Mouse (Mus musculus) ZHBTc4 (cell line): Measurements from ENCODE around the gene Wdr17.
A peak's percentile ranks its signal among the peaks of the same experiment; 100 is the strongest.

Experiments
- DNase-seq: peaks from one replicate; pipeline ENCODE4 v3.0.0-alpha.2; 2011; ENCODE audit warnings: low read depth, low spot score

Gene Wdr17

DNA sequence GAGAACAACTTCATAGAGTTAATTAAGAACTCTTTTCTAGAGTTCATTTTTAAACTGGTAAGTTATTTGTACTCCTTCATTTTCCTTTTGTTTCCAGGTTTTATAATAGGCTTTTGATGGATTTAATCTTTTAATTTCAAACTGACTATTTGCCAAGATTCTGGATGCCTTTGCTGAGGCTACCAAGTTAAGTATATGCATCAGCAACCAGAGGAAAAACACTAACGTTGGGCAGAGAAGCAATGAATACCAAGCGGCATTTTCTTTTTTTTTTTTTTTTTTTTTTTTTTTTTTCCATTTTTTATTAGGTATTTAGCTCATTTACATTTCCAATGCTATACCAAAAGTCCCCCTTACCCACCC lies 94.3 kb downstream of the Wdr17 start:
- no peak for DNase-seq

DNA sequence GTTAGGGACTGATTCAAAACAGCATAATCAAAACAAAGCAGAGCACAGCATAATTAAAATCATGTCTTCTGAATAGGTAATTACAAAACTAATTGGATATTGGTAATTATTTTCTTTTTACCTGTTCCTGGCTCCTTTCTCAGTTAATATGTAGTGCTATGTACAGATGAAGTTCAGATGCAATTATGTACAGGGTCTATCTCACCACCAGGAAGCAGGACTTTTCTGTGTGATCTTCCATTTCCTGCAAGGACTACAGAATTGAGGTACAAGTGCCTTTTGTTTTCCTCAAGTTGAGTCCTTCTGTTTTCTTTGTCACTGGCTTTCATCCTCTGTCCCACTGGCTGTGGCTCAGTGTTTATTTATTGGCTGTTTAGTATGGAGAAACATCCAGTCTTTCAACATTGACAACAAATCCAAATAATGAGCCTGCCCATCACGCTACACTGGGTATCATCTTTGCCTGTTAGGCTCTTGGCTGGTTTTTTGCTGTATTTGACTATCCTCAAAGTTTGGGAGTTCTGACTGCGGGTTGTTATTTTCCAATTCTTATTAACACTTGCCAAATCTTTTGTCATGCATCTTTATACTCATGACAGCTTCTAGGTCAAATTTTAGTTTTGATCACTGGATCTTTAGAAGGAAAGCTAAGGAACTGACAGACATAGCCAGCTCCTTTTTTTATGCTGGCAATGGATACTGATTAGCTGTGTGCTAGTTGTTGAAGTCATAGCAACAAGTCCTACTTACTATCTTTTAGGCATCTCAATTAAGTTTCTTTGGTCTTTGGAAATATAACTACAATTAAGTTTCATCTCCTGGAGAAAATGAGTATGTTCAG lies 94.9 kb downstream of the Wdr17 start:
- no peak for DNase-seq

DNA sequence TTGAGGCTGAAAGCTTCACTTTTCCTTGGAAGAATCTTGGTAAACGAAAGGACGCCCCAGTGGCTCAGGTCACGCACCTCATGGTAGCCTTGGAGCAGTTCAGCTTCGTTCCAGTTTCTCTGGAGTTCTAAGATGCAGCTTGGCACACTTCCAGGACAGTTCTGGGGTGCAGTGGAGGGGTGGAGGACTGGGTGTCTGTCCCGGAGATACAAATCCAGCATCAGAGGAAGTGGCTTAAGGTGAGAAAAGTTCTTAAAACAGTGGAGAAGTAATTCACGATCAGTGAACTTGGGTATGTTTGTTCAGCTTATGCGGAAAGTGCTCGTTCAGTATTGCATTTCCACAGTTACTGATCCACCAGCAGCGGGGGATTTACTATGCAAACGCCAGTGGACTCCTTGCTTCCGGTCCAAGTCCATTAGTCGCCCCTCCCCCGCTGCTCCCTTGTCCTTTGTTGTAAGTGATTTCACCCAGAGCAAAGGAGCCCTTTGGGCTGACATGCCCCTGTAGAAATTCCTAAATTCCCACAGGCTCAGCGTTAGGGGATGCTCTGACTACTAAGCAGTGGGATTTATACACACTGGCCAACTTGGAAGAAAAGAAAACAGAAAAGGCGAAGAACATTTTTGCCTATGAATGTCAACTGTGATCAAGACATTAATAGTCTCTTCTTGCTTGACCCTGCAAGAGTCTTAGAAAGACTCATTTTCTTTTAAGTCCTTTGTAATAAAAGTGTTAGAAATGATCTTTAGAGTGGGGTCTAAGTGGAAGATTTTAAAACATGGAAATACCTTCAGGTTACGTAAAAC lies 106.6 kb downstream of the Wdr17 start:
- peak; percentile 24 for DNase-seq

DNA sequence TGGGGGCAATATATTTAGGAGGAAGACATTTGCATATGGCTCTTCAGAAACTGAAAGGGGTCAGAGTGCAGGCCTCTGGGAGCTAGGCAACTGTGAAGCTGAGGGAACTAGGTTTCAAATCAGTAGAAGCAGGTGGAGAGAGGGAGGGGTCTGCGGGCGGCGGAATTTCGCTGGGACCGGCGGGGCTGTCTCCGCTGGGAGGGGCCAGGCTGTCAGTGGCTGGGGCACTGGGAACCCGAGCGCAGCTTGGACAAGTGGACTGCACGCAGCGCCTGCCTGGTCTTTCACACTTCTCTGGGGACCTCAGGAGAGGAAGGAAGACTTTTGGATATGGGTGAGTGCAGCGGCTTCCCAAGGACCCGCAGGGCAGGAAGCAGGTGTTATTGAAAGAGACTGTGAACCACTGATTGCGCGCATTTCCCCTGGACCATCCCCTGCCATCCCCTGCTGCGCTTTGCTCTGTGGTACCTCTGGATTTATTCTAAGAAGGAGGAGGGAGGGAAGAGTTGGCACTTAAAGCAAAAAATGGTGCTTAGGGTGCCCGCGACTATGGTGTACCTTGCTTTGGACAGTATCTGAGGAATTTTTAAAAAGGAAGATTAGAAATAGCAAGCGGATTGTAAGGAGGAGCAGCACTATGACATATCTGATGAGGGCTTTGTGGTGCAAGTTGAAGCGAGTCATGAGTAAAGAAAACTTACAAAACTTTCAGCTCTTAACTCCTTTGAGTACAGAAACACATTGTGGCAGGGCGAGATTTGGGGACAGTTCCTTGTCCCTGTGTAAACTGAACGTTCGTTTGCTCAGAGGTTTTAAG lies 107.5 kb downstream of the Wdr17 start:
- peak; percentile 43 for DNase-seq

DNA sequence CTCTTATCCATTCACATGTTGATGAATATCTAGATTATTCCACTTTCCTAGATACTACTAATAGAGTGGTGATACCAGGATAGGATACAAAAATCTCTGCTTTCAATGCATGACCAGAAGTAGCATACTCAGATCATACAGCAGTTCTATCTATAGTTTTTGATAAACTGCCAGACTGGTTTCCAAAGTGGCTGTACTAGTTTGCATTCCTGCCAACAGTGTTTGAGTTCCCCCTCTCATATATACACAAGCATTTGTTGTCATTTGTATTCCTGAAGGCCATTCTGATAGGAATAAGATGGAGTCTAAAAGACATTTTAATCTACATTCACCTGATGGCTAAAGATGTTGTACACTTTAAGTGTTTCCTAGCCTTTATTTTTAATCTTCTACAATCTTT lies 110.0 kb downstream of the Wdr17 start:
- no peak for DNase-seq

DNA sequence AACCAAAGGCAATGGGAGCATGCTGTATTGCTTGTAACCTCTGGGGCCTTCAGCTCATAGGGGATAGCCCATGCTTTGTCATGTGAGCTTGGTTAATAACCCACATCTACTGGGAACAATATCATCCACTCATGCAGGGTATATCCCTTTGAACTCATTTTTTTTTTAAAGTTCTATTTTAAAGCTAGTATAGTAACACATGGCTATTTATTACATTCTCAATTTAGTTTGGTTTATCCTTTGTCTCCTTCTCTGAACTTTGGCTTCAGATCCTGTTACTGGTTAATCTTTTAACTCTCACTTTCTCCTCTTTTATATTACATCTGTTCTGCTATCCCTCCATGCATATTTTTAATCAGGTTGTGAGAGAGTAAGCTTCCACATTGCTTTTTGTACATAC lies 110.7 kb downstream of the Wdr17 start:
- no peak for DNase-seq

DNA sequence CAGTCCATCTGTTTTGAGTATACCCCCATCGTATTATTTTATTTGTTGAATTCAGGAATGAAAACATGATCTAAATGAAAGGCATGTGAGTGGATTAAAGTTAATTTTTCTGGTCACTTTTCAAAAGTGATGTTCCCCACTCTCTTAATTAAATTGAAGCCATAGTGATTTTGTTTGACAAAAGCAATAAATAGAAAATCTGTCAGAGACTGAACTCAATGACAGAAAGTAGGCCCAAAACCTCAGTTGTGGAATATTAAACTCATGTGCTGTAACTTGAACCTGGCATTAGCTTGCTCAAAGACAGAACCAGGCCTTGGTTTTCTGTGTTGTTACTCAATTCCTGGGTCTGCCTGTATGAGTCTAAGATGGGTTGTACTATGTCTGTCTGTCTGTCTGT lies 129.3 kb downstream of the Wdr17 start:
- no peak for DNase-seq

DNA sequence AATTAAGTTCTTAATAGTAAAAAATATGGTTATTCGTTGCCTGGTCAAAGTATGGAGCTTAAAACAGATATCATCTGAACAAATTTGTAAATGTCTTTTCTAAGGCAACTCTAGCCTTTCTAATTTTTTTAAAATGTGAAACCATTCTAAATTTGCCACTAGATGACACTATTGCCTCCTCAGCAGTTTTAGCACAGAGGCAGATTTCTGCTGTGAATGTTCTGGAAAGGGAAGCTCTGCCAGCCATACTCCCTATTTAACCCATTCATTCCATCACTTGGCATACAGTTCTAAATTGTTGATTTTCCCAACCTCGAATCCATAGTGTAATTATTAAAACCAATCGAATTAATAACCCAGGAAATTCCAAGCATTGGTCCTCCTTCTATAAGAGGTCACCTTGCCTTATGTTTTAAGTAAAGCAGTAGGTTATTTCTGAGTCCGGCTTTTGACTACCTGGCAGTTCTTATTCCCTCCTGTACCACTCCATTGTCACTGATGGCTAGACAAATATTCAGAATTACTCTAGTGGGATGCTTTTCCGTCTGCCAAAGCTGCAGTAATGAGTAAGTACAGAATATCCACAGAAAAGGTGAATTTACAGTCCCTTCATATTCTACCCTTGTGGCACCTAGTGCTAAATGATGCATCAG lies 150.2 kb downstream of the Wdr17 start:
- DNase-seq: no peak

DNA sequence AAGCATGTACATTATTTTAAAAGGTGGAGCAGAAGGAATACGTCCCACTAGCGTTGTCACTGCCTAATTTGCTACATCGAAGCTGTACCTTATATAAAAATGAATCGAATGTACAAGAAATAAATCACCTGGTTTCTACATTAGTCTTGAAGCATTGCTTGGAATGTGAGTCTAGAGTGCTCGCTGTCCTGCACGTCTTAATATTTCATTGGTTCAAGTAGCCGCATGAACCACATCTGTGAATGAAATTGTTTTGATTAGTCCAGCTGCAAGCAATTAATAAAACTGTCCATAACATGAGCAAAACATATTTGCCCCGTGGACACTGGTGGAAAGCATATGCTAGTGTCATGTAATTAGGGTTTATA lies 162.3 kb downstream of the Wdr17 start:
- no peak for DNase-seq

DNA sequence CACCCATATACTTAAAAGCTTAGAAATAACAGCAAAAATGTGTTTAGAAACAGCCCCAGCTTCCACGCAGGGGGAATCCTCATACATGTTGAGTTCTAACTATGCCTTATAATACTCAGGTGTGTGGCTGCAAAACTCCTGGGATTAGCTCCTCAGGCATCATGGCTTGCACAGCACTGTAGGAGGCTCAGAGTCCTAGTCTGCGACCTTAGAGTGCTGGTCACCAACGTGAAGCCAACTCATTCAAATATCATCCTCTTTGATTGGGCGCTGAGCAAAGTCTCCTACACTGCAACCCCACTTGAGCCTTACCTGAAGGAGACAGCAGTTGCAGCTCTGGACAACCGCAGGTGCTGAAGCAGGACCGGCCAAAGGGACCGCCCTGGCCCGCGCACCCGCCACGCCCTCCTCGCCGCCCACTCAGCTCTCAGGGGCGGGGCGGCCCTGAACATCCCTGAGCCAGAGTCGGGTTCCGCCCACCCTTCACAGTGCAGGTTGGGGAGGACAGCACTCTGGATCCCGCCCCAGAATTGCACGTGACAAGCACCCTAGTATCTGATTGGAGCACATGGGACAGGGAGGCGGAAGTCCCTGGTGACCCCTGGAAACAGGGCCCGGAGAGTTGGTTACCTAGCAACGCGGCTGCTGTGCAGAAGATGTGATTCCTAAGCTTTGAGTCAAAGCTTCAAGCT lies 162.9 kb downstream of the Wdr17 start:
- peak; percentile 94 for DNase-seq

DNA sequence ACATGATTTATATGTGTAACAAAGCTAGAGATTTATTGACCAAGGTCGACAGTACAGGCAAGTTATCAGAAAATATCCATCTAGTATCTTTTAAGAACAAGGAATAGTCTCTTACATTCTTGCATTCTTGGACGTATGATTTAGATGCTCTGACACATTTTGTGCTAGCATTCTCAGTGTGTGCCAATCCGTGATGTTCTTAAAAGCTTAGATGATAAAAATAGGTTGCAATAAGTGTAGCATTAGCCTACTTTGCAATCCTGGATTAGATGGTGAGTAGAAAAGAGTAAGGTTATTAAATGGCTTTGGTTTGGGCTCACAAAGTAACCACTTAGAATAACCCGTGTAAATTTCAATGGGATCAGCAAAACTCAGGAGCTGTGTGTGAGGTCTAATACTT lies 168.5 kb downstream of the Wdr17 start:
- no peak for DNase-seq

DNA sequence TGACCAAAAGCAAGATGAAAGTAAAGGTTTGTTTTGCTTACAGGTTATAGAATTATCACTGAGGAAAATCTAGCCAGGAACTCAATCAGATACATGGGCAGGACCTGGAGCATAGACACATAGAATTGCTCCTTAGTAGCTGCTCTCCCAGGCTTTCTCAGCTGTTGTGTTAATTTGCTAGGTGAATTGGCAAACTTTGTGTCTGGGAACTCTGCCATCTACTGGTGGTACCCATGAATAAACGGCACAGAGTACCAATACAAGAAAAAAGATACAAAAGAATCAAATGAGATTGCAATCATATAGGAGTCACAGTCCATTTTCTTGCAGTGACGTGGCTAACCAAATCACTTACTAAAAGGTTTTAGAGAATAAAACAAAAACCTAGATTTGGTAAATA lies 181.2 kb downstream of the Wdr17 start:
- peak; percentile 50 for DNase-seq

DNA sequence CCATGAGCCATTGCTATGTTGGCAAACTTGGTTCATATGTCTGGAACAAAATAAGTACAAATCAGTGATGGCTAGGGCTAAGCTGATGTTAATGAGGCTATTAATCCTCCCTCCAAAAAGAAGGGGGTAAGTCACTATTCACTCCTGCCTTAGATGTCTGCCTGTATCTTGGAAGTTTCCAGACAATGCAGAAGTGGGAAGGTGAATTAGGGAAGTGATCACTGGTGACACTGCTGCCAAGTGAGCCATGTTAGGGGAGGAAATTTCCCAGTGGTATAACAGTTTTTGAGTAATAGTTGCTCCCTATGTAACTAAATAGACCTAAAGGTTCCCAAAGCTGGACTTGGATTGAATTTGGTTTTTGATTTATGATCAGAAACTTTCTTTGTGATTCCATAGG lies 215.2 kb downstream of the Wdr17 start:
- DNase-seq: no peak

DNA sequence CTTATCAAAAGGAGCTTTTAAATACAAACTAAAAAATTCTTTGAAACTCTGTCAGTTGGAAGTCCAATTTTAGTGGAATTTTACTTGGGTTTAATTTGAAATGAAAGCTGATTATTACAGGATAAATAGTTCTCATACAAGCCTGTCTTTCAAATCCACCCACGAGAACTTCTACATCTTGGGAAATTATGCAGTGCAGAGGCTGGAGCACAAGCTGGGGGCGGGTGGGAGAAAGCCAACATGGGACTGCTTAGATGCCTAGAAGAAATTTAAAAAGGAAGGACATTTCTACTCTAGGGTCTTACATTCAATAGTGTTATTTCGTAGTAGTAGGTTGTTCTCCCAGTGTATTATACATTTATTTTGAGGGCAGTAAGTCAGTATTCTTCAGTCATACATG lies 219.2 kb downstream of the Wdr17 start:
- no peak for DNase-seq

DNA sequence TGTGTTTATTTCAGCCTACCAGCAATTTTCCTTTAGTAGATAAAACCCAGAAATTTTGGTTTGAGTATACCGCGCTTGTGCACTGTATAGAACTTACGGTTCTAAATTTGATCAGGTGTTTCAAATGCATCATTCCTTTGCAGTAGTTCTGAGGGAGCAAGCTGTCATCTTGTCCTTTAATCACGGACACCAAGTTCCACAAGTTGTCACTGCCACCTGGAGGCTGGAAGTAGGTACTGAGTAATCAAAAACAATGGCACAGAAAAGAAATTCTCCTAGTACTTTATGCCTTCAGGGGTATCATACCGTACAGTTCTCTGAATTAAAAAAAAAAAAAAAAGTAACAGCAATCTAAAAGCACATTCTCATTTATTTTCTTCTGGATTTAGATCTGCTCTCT lies 226.3 kb downstream of the Wdr17 start:
- DNase-seq: peak; percentile 61

DNA sequence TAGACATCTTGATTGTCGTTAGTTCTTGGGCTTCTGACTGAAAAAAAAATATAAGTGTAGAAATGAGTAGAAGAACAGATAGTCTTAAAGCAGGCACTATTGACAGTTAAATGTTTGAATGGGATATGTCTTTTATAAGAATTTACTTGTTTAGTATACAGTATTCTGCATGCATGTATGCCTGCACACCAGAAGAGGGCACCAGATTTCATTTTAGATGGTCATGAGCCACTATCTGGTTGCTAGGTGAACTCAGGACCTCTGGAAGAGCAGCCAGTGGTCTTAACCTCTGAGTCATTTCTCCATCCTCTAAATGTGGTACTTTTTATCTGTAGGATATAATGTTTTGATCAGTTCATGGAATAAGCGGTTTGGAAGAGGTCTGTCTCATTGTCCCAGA lies 227.3 kb downstream of the Wdr17 start:
- no peak for DNase-seq

DNA sequence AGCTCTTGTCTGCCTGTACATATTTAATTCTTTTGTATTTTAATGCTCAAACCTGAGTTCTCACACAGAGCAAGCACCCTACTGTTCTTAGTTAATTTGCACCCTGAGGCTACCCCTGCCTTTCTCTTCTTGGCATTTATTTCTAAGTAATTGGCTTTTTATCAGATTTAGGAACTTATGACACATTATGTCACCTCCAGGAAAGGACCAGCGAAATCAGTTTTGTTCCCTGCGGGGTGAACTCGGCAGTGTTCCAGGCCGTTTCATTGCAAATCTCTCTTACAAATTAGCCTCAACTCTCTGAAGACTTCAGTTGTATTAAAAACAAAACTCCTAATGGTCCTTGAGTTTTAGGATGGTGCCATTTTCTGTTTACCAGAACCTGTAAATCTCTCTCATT lies 248.3 kb downstream of the Wdr17 start:
- DNase-seq: no peak

DNA sequence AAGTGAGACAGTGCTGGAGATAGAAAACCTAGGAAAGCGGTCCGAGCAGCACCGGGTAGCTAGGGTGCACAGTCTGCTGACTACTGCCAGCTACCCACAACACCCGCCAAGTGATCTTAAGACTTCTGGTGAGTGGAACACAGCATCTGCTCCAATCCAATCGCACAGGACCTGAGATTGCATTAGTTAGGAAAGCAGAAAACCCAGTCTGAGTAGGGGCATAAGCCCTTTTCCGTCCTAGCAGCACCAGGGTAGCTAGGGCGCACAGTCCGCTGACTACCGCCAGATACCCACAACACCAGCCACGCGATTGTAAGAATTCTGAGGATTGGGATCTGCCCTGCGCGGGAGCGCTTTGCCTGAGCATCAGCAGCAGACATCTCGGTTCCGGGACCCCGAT lies 270.3 kb downstream of the Wdr17 start:
- DNase-seq: peak; percentile 66

DNA sequence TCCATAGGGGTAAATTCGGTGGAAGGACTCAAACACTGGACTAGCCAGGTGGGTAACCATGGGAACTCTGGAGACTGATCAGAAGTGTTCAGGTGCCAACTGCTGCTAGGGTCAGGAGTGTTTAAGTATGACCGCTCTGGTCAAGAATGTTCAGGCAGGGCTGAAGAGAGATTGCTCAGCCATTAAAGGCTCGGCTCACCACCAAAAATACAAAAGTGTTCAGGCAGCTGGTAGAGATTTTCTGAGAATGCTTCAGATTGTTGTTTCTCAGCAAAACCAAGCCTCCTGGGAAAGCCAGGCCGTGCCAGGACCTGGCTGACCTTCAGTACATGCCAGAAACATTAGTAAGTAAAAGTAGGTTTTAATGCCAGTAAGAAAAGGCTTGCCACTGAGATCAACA lies 276.7 kb downstream of the Wdr17 start:
- DNase-seq: no peak

DNA sequence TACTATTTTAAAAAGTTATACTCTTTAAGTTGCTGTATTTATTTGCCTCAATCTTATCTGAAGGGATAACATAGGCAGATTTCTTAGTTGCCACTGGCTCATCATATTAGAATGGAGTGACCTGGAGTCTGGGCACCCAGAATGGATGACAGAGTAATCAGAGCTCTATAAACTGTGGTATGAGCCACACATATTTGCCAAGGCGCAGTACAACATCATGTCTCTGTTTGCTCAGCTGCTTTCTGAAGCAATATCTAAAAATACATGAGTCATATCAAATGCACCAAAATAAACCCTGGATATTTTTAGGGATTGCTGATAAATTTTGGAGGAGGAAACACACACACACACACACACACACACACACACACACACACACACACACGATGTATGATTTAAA lies 277.6 kb downstream of the Wdr17 start:
- DNase-seq: no peak

DNA sequence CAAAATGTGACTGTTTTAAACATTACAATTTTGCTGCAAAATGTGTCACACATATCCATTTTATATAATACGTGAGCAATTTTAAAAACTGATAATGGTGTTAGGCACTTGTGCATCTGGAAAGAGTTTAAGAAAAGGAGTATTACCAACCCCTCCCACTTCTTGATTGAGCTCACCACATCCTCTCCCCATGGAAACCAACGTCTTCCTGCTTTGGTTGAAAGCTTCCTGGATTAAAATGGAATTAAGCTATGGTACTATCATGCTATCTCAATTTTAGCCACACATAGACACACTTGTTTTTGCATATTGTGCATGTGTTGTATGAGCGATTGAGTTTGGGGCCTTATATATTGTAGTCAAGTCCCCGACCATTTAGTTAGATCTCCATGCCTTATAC lies 283.5 kb downstream of the Wdr17 start:
- no peak for DNase-seq
